Mouse (Mus musculus) retina, postnatal 7 days (tissue): ENCODE data around the gene Bet1l.

Source experiments
- DNase-seq: peaks from one replicate; pipeline ENCODE4 v3.0.0-alpha.2; 2012; ENCODE audit warnings: low read depth, low spot score

Bet1l gene

GRCm38 (mm10) chr7:140858746-140859145, 1.4 kb upstream of the Bet1l start:
- no peak for DNase-seq

GRCm38 (mm10) chr7:140856785-140857549, 410 bp downstream of the Bet1l start, which contains the start of gene Ric8a:
TSS of gene Ric8a (plus strand) at chr7:140856957.
- DNase-seq, result peak; percentile 56

DNA sequence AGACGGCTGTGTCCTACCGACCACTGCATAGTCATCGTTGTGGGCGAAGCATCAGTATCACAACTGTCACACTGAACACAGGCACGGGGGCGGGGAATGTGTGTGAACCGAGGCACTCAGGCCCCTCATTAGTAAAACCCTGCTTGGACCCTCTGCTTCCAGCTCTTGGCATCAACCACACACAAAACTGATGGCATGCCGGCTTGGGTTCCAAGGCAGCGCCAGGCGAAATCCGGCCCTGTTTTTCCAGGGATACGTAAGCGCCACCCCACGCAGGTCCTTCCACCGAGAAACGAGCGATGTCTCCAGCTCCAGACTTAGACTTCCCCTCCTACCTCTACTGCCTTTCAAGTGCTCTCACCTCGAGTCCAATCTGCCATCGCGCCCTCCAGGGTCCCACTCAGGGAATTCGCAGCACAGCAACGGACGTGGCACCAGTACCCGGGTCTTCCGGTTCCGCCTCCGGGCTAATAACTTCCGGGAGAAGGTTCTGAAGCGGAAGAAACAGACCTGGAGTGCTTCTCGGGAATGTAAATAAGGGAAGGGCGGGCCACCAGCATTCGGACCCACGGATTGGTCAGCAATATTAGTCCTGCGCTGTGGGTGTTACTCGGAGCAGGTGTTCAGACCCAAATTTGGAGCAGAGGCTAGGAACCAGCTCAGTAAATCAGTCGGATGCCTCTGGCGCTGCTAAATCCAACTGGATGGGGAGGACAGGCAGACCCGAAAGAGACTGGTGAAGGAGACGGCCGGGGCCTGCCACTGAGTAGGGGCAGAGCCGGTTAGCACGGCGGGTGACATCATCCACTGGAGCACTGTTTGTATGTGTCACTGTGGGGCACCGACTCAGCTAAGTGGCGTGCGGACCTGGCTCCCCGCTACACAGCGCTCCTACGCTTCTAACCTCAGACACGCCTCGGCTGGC, 1.3 kb downstream of the Bet1l start, which contains the start of gene Gm45785:
Gm45785 (minus strand) TSS at position 472 of the 925 bp plus-strand sequence.
- peak; percentile 76 for DNase-seq

- no peak for DNase-seq
Measured at GRCm38 (mm10) chr7:140855181-140855580, 2.2 kb downstream of the Bet1l start.

GRCm38 (mm10) chr7:140854483-140854882, 2.9 kb downstream of the Bet1l start:
- no peak for DNase-seq

GRCm38 (mm10) chr7:140853386-140853785, 4.0 kb downstream of the Bet1l start:
- DNase-seq, result no peak

- DNase-seq, result no peak
Measured at GRCm38 (mm10) chr7:140851916-140852315, 5.5 kb downstream of the Bet1l start.

- DNase-seq, result no peak
Measured at GRCm38 (mm10) chr7:140848591-140848990, 8.8 kb downstream of the Bet1l start.

DNA sequence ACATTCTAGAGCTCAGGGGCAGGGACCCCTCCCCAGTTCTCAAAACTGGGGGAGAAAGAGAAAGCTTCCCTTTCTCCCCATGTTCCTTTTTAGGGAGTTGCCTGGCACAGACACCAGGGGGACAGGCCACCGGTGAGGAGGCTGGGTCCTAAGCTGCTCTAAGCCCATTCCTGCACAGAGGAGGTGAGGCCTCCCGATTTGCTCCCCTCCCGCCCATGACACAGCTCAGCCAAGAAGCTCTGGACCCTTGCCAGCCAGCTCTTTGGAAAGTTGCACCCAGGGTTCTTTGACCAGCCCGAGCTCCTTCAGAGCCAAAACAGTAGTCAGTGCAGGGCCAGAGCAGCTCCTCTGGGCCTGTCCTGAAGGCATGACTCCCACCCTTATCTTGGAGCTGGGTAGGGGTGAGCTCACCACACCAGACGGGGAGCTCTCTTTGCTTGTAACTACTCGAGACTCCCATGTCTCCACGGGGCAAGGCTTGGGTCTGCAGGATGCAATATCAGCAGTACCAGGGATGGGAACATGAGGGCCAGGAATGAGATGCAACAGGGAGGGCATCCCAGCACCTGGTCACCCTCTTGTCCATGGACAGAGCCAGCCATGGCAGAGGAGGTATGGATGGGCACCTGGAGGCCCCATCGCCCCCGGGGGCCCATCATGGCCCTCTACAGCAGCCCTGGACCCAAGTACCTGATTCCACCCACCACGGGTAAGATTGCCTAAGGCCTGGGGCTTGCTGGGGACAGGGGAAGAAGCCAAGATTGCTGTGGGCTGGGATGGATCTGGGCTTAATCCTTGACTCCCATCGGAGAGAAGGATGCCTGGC, 9.4 kb downstream of the Bet1l start, which contains the start of gene Odf3:
Odf3 (plus strand) TSS at position 51 of the 826 bp plus-strand sequence.
- no peak for DNase-seq

DNA sequence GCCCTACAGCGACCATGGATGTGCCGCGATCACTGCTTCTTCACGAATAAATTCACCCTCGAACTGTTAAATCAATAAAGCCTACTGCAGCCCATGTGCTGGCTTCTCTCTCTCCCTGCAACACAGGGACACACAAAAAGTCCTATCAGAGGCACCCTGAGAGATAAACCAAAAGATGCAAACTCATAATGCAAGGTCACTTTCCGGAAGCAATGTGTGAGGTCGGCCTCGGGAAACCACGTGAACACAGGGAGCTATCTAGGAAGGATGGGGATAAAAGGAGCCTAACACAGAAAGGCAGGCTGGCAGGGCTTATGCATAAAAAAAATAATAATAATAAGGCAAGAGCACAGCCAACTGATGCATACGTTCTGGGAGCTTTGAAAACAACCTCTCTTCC, 10.7 kb downstream of the Bet1l start:
- DNase-seq, result no peak

- DNase-seq, result no peak
Measured at GRCm38 (mm10) chr7:140845683-140846082, 11.7 kb downstream of the Bet1l start.

GRCm38 (mm10) chr7:140844905-140845665, 12.3 kb downstream of the Bet1l start, which contains the start of gene Scgb1c1:
TSS of gene Scgb1c1 (plus strand) at chr7:140845547.
- DNase-seq, result peak; percentile 82

DNA sequence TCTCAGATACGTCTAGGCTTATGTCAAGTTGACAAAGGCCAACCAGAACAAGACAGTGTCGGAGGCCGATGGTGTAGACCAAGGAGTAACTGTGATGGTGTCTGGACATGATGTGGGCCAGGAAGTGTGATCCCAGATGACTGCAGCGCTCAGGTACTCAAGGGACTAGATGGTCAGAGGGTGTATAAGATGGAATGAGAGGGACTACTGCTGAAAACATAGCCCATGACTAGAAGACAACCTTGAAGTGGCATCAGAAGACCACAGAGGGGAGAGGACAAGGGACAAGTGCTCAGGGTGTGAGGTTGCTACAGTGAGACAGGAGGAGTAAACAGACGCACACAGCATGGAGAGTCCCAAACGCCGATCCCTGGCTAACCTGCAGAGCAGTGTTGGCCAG, 13.6 kb downstream of the Bet1l start:
- no peak for DNase-seq

DNA sequence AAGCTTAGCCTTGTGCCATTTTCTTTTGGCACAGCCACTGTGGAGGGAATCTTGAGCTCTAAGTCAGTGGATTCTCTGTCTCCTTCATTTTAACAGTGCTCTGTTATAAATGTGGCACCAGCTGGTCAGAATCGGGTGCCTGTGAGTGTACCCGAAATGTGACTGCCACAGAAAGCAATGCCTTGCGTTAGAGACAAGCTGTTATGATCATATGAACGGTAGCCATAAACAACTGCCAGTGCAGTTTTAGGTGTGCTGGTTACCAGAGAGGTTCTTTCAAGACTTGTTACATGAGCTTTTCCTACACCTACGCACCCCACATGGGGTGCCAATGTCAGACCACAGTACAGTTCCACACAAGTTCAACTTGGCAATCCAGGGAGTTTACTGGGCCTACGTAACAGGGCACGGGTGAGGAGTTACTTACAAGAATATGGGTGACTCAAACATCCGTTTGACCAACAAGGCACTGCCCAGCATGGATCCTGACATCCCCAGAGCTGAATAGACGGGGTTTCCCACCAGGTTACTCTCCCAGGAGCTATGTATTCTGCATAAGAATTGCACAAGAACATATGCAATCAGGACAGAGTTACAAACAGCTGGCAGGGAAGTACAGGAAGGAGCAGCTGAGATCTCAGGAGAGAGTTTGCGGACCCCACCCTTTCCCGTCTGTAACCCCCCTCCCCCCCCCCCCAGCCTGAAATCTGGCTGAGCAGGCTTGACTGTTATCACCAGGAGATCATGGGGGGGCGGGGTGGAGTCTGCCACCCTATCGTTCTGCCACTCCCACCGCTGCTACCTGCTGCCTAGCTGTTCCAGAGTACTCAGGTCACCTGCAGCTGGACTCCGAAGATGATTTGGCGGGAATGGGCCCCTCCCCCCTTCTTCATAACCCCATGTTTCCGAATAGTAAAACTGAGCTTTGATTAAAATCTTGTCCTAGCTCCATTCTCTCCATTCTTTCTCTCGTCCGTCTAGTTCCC, 16.3 kb downstream of the Bet1l start:
- DNase-seq, result no peak

DNA sequence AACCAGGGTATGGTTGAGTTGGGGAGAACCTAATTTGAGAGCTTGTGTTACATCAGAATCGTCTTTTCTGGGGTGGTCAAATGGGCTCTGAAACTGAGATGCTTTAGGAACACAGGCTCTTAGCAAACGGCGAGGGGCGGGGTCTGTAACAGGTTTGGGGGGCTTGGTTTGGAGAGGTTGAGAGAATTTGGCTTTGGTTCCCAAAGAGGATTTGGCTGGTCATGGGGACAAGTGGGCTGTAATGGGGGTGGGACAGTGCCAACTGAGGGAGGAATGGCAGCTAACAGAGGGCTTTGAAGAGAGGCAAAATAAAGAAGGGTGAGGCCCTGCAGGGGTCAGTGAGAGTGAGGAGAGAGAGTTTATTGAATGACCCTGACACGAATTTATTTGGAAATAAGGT, 17.8 kb downstream of the Bet1l start:
- DNase-seq, result no peak

GRCm38 (mm10) chr7:140836243-140837115, 20.9 kb downstream of the Bet1l start:
- DNase-seq, result no peak

DNA sequence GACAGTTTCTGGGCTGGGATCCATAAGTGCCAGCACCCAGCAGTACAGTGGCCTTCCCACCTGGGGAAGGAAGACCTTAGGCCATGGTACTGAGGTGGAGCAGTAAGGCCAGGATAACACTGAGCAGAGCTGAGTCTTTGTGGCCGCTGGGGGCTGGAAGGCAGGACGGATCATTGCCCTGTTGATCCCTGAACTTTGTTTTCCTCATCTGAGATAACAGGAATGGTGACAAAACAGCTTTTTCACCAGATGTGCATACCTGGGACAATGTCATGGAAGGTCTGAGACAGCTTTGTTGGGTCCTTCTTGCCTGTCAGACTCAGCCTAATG, 21.7 kb downstream of the Bet1l start:
- no peak for DNase-seq

GRCm38 (mm10) chr7:140834968-140835757, 22.2 kb downstream of the Bet1l start, which contains the start of gene Urah:
TSS of gene Urah (plus strand) at chr7:140835018.
- DNase-seq, result no peak
